Mouse (Mus musculus) lung, postnatal 0 days (tissue): Measurements from ENCODE around the gene 2610021A01Rik.
"Not testable (repeated sequence)": the region's sequence is repeated elsewhere in the genome, so short reads cannot be mapped to it uniquely, and the experiment has no call there.

ENCODE experiments used
- CTCF ChIP-seq: IDR thresholded peaks from 2 replicates; pipeline ENCODE4 v1.5.1; 2016; ENCODE audit warnings: antibody characterized with exemption, mild to moderate bottlenecking
- EP300 ChIP-seq: IDR thresholded peaks from 2 replicates; pipeline ENCODE4 v1.6.1; 2016; ENCODE audit warnings: antibody characterized with exemption, mild to moderate bottlenecking, control low read depth

- not testable (repeated sequence) for TF ChIP-seq CTCF, EP300
Measured at GRCm38 (mm10) chr7:41573562-41573961, 25.5 kb upstream of the 2610021A01Rik start, which contains the start of gene Gm6871.
